Mouse (Mus musculus): Measurements from ENCODE around the gene Syne3. TPM values are rescaled to one million over a fixed set of nuclear protein-coding genes. Genes with fewer than 3 reads are reported as not detected.

Syne3 gene
- total RNA-seq, 1 experiment from 2014 or later = 25.3 TPM

DNA sequence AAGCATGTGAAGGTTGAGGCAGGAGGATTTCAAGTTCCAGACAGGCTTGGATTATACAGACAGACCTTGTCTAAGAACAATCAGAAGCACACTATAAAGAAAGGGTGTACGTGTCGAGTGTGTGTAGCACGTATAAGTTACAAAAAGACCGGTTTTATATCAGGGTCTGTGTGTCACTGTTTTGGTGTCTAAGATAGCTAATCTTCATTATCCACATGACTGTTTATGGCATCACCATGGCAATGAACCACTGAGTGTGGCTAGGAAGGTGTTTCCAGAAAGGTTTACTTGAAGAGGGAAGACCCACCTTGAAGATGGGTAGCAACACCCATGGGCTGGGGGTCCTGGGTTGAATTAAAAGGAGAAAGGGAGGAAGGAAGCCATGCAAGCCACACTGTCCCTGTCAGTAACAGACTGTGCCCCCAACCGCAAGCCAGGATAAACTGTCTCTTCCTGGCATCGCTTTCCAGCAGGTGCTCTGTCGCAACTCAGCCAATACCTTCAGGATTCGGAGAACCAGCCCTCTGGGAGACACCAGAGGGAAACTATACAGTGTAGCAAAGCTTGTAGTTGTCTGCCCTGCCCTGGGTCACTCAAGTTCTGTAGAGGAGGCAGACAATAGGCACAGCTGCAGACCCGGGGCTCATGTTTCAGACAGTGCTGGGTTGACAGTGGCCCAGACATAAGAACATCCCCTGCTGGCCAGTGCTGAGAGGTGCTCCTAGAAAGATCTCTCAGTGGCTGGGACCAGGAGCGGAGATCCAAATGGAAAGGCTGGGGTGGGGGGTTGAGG is 7.1 kb downstream of the Syne3 start:
- peak; percentile 14; the same call in 1 of the 2 replicates for ATAC-seq (replicated peaks; ENCODE audit: low read depth, poor library complexity, severe bottlenecking)

DNA sequence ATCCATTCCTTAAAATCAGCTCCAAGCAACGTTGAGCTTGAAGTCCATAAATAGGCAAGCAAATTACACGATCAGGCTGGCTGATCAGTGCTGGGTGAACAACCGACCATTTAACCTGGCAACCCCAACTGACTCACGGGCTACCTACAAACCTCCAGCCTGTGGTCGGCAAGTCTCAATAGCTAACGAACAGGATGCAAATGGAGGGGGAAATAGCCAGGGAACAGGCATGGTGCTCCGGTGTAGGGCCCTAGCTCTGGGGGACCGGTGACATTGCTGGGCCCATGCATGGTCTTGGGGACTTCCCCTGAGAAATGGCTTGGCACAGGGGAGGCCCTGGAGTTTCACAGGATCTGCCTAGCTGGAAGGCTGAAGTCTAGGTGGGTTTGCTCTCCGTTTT is 8.3 kb downstream of the Syne3 start:
- no peak for ATAC-seq (replicated peaks; ENCODE audit: low read depth, poor library complexity, severe bottlenecking)

- ATAC-seq (replicated peaks; ENCODE audit: low read depth, poor library complexity, severe bottlenecking) = peak; percentile 69
Measured at GRCm38 (mm10) chr12:105000487-105001283, 8.9 kb downstream of the Syne3 start.

- 0 out of 2 replicates have a peak, but pooled peaks have one; percentile 4 for ATAC-seq (replicated peaks; ENCODE audit: low read depth, poor library complexity, severe bottlenecking)
Measured at GRCm38 (mm10) chr12:104999171-104999570, 10.4 kb downstream of the Syne3 start.

GRCm38 (mm10) chr12:104998541-104998940 is 11.1 kb downstream of the Syne3 start:
- no peak for ATAC-seq (replicated peaks; ENCODE audit: low read depth, poor library complexity, severe bottlenecking)

DNA sequence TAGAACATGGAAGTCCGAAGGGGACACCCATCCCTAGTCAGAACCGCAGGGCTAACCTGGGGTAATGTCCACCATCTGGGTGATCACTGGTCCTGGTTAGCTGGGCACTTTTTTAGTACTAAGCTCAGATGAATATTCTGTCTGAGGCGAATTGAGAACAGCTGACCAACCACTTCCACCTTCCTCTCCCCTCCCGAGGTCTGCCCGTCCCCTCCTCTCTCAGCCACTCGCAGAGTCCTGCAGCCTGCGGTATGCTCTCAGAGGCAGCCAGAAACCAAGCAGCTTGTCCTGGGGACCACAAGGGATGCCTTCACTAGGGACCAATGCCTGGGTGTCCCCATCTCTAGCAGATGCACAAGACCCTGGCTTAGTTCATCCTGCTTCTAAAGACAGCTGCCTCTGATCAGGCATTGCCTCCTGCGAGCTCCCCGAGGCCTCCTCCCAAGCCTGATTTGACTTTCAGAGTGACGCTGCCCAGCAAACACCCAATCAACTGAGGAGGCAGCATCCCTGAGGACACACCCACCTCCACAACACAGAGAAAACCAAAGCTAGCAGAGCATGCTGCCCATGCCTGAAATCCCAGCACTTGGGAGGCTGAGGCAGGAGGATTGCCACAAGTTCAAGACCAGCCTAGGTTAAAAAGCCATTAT is 11.8 kb downstream of the Syne3 start:
- ATAC-seq (replicated peaks; ENCODE audit: low read depth, poor library complexity, severe bottlenecking) = peak; percentile 43

DNA sequence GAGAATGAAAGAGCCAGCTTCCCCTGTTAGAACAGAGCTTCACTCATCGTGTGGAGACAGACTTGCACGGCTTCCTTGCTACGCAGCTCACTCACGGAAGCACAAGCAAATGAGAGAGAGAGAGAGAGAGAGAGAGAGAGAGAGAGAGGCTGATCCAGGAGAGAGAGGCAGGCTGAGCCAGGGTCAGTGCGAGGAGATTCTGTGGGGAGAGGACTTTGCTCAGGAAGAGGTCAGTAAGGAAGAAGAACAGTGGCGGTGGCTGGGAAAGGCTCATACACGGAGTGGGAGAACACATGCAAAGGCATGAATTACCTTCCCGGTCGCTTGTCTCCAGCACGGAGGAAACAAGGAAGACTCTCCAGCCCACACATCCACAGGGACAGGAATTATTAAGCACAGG is 12.4 kb downstream of the Syne3 start:
- ATAC-seq (replicated peaks; ENCODE audit: low read depth, poor library complexity, severe bottlenecking) = no peak

DNA sequence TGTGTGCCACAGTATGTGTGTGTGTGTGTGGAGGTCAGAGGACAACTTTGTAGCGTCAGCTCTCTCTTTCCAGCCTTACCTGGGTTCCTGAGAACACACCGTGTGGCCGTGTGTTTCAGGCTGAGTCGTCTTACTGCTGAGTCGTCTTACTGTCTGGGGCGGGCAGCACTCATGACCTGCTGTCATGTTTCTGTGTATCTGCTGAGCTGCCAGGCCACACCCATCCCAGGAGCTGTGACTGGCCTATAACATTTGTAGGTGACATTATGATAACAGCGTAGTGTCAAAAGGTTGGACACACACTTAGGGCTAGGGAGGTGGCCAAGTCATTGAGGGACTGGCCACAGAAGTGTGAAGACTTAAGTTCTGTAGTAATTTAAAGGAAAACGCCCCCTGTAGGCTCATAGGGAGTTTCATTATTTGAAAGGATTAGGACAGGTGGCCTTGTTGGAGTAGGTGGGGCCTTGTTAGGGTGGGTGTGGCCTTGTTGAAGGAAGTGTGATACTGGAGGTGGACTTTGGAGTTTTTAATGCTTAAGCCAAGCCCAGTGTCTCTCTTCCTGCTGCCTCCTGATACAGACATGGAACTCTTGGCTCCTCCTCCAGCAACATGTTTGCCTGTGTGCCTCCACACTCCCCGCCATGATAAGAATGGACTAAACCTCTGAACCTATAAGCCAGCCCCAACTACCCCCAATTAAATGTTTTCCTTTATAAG is 13.4 kb downstream of the Syne3 start:
- ATAC-seq (replicated peaks; ENCODE audit: low read depth, poor library complexity, severe bottlenecking) = no peak

GRCm38 (mm10) chr12:104995259-104995876 is 14.2 kb downstream of the Syne3 start:
- 0 out of 2 replicates have a peak, but pooled peaks have one; percentile 4 for ATAC-seq (replicated peaks; ENCODE audit: low read depth, poor library complexity, severe bottlenecking)

- ATAC-seq (replicated peaks; ENCODE audit: low read depth, poor library complexity, severe bottlenecking) = no peak
Measured at GRCm38 (mm10) chr12:104992838-104993237, 16.8 kb downstream of the Syne3 start.

DNA sequence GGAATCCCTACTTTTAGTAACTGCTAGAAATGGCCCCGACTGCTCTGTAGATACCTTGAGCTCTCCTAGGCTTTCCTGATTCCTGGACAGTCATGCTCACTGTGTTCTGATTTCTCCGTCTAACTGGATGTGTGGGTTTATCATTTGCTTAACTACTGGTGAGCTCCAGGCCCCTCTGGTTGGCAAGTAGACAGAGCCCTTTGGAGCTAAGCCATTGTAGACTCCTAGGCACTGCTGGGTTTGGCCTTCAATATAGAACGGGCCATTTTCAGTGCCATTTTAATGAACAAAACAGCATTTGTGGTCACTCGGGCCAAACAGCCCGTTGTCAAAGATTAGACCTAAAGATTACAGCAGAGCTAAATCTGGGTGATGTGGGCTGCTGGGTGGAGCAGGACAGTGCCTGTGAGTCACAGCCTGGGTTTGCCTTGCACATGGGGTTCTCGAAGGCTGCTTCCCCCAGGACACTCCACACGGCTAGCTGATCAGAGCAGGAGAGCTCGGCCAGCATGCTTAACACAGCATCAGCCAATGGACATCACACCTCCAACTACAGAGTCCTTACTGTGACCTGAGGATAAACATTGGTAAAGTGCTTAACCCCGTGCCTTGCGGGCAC is 17.4 kb downstream of the Syne3 start:
- ATAC-seq (replicated peaks; ENCODE audit: low read depth, poor library complexity, severe bottlenecking) = 0 out of 2 replicates have a peak, but pooled peaks have one; percentile 6

GRCm38 (mm10) chr12:104990741-104991454 is 18.7 kb downstream of the Syne3 start:
- peak; percentile 89 for ATAC-seq (replicated peaks; ENCODE audit: low read depth, poor library complexity, severe bottlenecking)

DNA sequence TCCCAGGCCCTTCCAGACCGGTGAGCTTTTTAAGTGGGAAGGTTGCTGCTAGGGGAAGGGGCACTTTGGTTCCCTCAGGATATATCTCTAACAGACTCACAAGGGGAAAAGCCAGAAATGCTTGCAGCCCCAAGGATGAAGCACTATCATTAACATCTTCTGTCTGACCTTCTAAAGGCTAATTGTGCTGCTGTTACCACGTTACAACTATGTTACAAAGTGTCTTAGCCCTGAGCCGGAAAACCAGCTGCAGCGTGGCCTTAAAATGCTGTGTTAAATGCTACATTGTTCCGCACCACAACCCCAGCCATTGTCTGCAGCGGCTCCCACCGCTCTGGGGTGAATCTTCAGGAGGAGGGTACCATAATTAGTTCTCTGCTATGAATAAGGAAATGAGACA is 21.7 kb downstream of the Syne3 start:
- ATAC-seq (replicated peaks; ENCODE audit: low read depth, poor library complexity, severe bottlenecking) = no peak

GRCm38 (mm10) chr12:104986781-104987180 is 22.8 kb downstream of the Syne3 start:
- ATAC-seq (replicated peaks; ENCODE audit: low read depth, poor library complexity, severe bottlenecking) = no peak

DNA sequence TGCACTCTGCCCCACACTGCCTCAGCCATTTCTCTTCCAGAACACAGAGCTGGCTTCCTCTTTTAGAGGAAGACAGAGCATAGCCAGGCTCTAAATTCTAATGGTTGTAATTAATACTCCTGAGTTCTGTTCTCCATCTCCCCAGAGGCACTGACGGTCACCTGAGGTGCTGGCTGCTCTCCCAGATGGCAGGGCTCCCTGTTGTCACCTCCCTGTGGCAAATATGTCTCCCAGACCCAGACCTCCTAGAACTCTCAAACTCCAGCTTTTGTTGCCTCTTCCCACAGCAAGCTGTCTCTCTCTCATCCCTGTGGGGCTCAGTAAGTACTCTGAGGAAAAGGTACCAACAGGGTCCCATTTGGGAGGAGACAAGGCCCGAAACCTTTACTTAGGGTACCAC is 23.6 kb downstream of the Syne3 start:
- ATAC-seq (replicated peaks; ENCODE audit: low read depth, poor library complexity, severe bottlenecking) = no peak

GRCm38 (mm10) chr12:104985088-104985487 is 24.5 kb downstream of the Syne3 start:
- no peak for ATAC-seq (replicated peaks; ENCODE audit: low read depth, poor library complexity, severe bottlenecking)

DNA sequence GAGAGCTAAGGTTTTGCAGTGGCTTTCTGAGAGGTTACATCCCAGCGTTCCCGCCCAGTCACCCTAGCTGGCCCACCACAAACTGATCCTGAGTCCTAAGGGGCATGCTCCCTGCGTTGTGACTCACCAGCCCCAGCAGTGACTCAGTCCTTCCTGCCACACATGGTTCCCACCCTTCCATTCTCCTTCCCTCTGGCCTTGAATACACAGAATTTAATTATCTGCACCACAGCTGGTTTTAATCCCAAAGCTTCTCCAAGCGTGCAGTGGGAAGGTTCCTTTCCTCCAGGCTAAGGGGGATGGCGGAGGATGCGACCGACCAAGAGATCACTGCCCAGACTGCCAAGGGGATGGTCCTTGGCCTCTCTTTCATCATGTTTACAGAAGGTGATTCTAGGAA is 26.1 kb downstream of the Syne3 start:
- ATAC-seq (replicated peaks; ENCODE audit: low read depth, poor library complexity, severe bottlenecking) = peak; percentile 78

DNA sequence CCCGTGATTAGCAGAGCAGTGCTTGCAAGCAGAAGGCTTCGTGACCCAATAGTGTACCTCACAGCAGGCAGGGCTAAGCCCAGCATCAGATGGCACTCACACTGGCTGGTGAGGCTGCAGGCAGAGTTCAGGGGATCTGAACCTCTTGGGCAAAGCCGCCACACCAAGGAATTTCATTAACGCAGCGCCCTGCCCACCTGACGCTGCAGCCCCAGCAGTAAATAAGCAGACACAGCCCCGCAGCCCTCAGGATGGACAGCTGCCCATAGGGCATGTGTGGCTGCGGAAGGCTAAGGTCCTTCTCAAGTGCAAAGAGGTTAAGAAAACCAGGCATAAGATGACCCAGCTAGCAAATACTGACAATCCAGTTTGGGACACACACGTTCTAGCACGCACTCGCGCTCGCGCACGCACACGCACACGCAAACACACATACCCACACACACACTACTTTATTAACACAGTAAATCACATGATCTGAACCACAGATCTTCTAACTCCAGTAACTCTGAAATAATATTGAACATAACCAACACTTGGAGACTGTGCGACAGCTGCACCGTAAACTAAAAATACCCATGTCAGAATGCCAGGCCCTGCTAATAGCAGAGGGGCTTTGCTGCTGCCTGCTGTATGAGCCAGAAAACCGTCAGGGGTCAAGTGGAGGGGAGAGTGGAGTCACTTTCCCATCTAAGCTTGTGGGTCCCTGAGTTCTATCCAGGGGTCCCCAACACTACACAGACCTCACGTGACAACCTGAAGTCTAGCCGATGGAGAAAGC is 30.5 kb downstream of the Syne3 start:
- no peak for ATAC-seq (replicated peaks; ENCODE audit: low read depth, poor library complexity, severe bottlenecking)

Measured in common myeloid progenitor, adult 5-6 weeks (primary cell).